Mouse (Mus musculus) kidney, adult 11 months (tissue): ENCODE results near the gene Capn1.
"Not testable (repeated sequence)": the region's sequence is repeated elsewhere in the genome, so short reads cannot be mapped to it uniquely, and the experiment has no call there.

Source experiments
- DNase-seq: peaks from one replicate; pipeline ENCODE4 v3.0.0; 2022

Gene Capn1

GRCm38 (mm10) chr19:6015511-6016315, at the start of gene Capn1:
Gene Capn1 (minus strand): TSS chr19:6015897.
- DNase-seq: peak; percentile 62

- DNase-seq: no peak
Observed at GRCm38 (mm10) chr19:6063081-6063480, 47.4 kb upstream of the Capn1 start.

GRCm38 (mm10) chr19:6062418-6062817, 46.7 kb upstream of the Capn1 start:
- DNase-seq: no peak

GRCm38 (mm10) chr19:6061641-6062302, 46.1 kb upstream of the Capn1 start:
- peak; percentile 50 for DNase-seq

GRCm38 (mm10) chr19:6061021-6061533, 45.4 kb upstream of the Capn1 start, which contains the start of gene Znhit2:
Gene Znhit2 (plus strand): TSS chr19:6061192.
- DNase-seq: peak; percentile 96

GRCm38 (mm10) chr19:6058966-6059365, 43.3 kb upstream of the Capn1 start:
- DNase-seq: peak; percentile 55

- DNase-seq: no peak
Observed at GRCm38 (mm10) chr19:6058513-6058912, 42.8 kb upstream of the Capn1 start.

GRCm38 (mm10) chr19:6057313-6058096, 41.8 kb upstream of the Capn1 start, which contains the start of the genes Mrpl49 and Fau:
Gene Mrpl49 (minus strand): TSS chr19:6057785.
Gene Fau (plus strand): TSS chr19:6057844.
- DNase-seq: peak; percentile 98

- DNase-seq: peak; percentile 12
Observed at GRCm38 (mm10) chr19:6056696-6057095, 41.0 kb upstream of the Capn1 start.

GRCm38 (mm10) chr19:6054296-6054695, 38.6 kb upstream of the Capn1 start:
- no peak for DNase-seq

GRCm38 (mm10) chr19:6052516-6052915, 36.8 kb upstream of the Capn1 start:
- DNase-seq: peak; percentile 6

- peak; percentile 8 for DNase-seq
Observed at GRCm38 (mm10) chr19:6048681-6049410, 33.1 kb upstream of the Capn1 start.

GRCm38 (mm10) chr19:6047899-6048166, 32.1 kb upstream of the Capn1 start:
- DNase-seq: peak; percentile 23

GRCm38 (mm10) chr19:6047154-6047898, 31.6 kb upstream of the Capn1 start:
- peak; percentile 23 for DNase-seq

GRCm38 (mm10) chr19:6046294-6047153, 30.8 kb upstream of the Capn1 start, which contains the start of gene Syvn1:
Gene Syvn1 (plus strand): TSS chr19:6046576.
- peak; percentile 95 for DNase-seq

GRCm38 (mm10) chr19:6045366-6046293, 29.9 kb upstream of the Capn1 start:
- no peak for DNase-seq

- DNase-seq: not testable (repeated sequence)
Observed at GRCm38 (mm10) chr19:6044102-6044501, 28.4 kb upstream of the Capn1 start.

GRCm38 (mm10) chr19:6042293-6042692, 26.6 kb upstream of the Capn1 start:
- peak; percentile 4 for DNase-seq

- DNase-seq: no peak
Observed at GRCm38 (mm10) chr19:6040002-6040401, 24.3 kb upstream of the Capn1 start.
